Mouse (Mus musculus): ENCODE results near the gene Gm4141.
"Not testable (repeated sequence)": the region's sequence is repeated elsewhere in the genome, so short reads cannot be mapped to it uniquely, and the experiment has no call there.

DNA sequence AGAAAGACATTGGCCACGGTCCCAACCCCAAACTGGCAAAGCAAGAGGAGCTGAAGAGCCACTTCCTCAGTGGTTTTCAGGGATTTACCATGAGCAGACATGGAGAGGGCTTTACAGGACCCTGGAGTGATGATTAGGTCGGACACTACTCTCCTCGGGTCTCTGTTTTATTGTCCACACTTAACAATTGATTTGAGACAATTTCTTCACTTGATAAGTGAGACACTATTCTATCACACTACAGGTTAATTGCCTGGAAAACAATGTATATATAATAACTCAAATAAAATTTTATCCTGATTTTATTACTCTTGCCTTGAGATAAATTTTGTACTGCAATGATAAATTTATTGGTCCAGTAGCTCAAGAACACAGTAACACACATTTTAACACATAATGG, at the start of gene Gm4141:
- TF ChIP-seq CTCF (conservative IDR thresholded peaks at IDR 0.05; ENCODE audit: low read length); POU5F1 (IDR thresholded peaks at IDR 0.05; ENCODE audit: borderline replicate concordance, low read length); NANOG (IDR thresholded peaks at IDR 0.05; ENCODE audit: borderline replicate concordance, low read length): not testable (repeated sequence)
